ENCODE assay signal across 8 mouse cellular contexts in the genomic region with DNA sequence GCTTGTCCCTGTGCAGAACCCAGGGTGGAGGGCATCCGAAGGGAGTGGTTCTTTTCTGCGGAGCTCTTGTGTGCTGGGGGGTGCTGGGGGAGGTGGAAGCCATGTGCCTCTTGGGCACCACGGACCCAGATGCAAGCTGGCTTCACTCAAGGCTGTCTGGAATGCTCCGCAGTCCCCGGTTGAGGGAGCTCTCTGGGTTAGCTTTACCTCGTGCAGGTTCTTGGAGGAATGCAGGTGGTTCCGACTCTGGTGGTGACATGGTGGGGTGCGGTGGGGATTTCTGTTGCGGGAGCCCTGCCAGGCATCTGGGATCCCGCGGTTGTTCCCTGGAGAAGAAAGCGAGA. TPM values are rescaled to one million over a fixed set of nuclear protein-coding genes. Genes with fewer than 3 reads are reported as not detected.
DNase-seq lines count a peak whose midpoint lies in the region; ATAC-seq and TF ChIP-seq lines count a peak whose summit lies in the region.

No protein-coding gene starts in this region.

- H3K9me3 ChIP-seq in embryonic facial prominence, embryonic 15.5 days (replicated peaks), result no peaks in the 10 kb centered on the region
- H3K9me3 ChIP-seq in limb, embryonic 14.5 days (ENCODE audit: control insufficient read depth, low read length), result no peaks in the 10 kb centered on the region
- no peaks in the 10 kb centered on the region for H3K9me3 ChIP-seq in stomach, embryonic 16.5 days (replicated peaks; ENCODE audit: control insufficient read depth, low read length)

- H3K4me3 ChIP-seq in cerebellum, adult 2 months (replicated peaks; ENCODE audit: insufficient read depth, low read depth, low read length), result peak overlapping the region; percentile 77
- H3K4me3 ChIP-seq in liver, adult 2 months (ENCODE audit: insufficient read depth, low read depth, low read length), result peak overlapping the region; percentile 100
- peak overlapping the region; percentile 86 for H3K4me3 ChIP-seq in embryonic facial prominence, embryonic 15.5 days (replicated peaks)
- H3K4me3 ChIP-seq in limb, embryonic 14.5 days (replicated peaks; ENCODE audit: low read length), result peak overlapping the region; percentile 96
- H3K4me3 ChIP-seq in stomach, embryonic 16.5 days (replicated peaks; ENCODE audit: low read length), result peak overlapping the region; percentile 96

- peaks cover 15% of the 10 kb centered on the region for H3K4me1 ChIP-seq in cerebellum, adult 2 months (ENCODE audit: control insufficient read depth, insufficient read depth, low read length)
- peaks cover 14% of the 10 kb centered on the region for H3K4me1 ChIP-seq in liver, adult 2 months (ENCODE audit: control insufficient read depth, insufficient read depth, low read length)
- H3K4me1 ChIP-seq in embryonic facial prominence, embryonic 15.5 days, result peaks cover 38% of the 10 kb centered on the region
- H3K4me1 ChIP-seq in limb, embryonic 14.5 days (ENCODE audit: control insufficient read depth, insufficient read depth, low read length), result peaks cover 24% of the 10 kb centered on the region
- peaks cover 34% of the 10 kb centered on the region for H3K4me1 ChIP-seq in stomach, embryonic 16.5 days (ENCODE audit: control insufficient read depth, insufficient read depth, low read length)

- H3K27ac ChIP-seq in cerebellum, adult 2 months (ENCODE audit: insufficient read depth, low read length), result peak overlapping the region; percentile 55
- H3K27ac ChIP-seq in liver, adult 2 months (replicated peaks; ENCODE audit: insufficient read depth, low read depth, low read length), result no peak overlapping the region; the same call in 1 of the 2 replicates
- H3K27ac ChIP-seq in embryonic facial prominence, embryonic 15.5 days (replicated peaks), result peak overlapping the region; percentile 96
- 0 out of 2 replicates have a peak overlapping the region, but pooled peaks have one; percentile 86 for H3K27ac ChIP-seq in limb, embryonic 14.5 days (replicated peaks; ENCODE audit: low read depth, low read length)
- peak overlapping the region; percentile 98 for H3K27ac ChIP-seq in stomach, embryonic 16.5 days (ENCODE audit: low read length)

- H3K27me3 ChIP-seq in cerebellum, adult 2 months (ENCODE audit: control insufficient read depth, insufficient read depth, low read length), result no peaks in the 10 kb centered on the region
- no peaks in the 10 kb centered on the region for H3K27me3 ChIP-seq in liver, adult 2 months (ENCODE audit: control insufficient read depth, insufficient read depth, low read length)
- H3K27me3 ChIP-seq in embryonic facial prominence, embryonic 15.5 days, result no peaks in the 10 kb centered on the region
- no peaks in the 10 kb centered on the region for H3K27me3 ChIP-seq in limb, embryonic 14.5 days (ENCODE audit: control insufficient read depth, insufficient read depth, low read length)
- H3K27me3 ChIP-seq in stomach, embryonic 16.5 days (ENCODE audit: control insufficient read depth, insufficient read depth, low read length), result no peaks in the 10 kb centered on the region

- peak overlapping the region; percentile 64 for H3K4me2 ChIP-seq in embryonic facial prominence, embryonic 15.5 days (replicated peaks)
- peak overlapping the region; percentile 82 for H3K4me2 ChIP-seq in limb, embryonic 14.5 days (replicated peaks; ENCODE audit: low read depth, low read length, severe bottlenecking)
- peak overlapping the region; percentile 96 for H3K4me2 ChIP-seq in stomach, embryonic 16.5 days (ENCODE audit: low read depth, low read length)

- H3K79me2 ChIP-seq in liver, adult 2 months (ENCODE audit: control insufficient read depth, insufficient read depth, low read length), result peaks cover 15% of the 10 kb centered on the region; the same call in 1 of the 2 replicates

- DNase-seq in cerebellum, adult 2 months, result peak in 1 of 2 experiments; percentile 56
- DNase-seq in cerebellum, adult 11 months, result no peak
- DNase-seq in liver, adult 2 months (ENCODE audit: extremely low read depth, low read depth, low spot score), result no peak
- DNase-seq in liver, result no peak
- DNase-seq in limb, embryonic 14.5 days (ENCODE audit: low spot score), result no peak
- no peak for DNase-seq in ovary, adult 18-20 months (ENCODE audit: low spot score)

- ATAC-seq in embryonic facial prominence, embryonic 15.5 days (ENCODE audit: insufficient number of reproducible peaks, low FRiP score, low TSS enrichment, low read depth), result no peak
- peak; percentile 5; the same call in 1 of the 2 replicates for ATAC-seq in limb, embryonic 14.5 days (ENCODE audit: low FRiP score, low read depth)
- ATAC-seq in stomach, embryonic 16.5 days (ENCODE audit: insufficient read depth, low FRiP score), result peak; percentile 8; the same call in 1 of the 2 replicates

- no peak for TF ChIP-seq POLR2A in cerebellum, adult 2 months (IDR thresholded peaks at IDR 0.05; ENCODE audit: borderline replicate concordance, insufficient read depth, low read length)
- TF ChIP-seq POLR2A in liver, adult 2 months (IDR thresholded peaks at IDR 0.05; ENCODE audit: extremely low read depth, insufficient read depth, low read length), result no peak
- TF ChIP-seq POLR2A in limb, embryonic 14.5 days (IDR thresholded peaks at IDR 0.05; ENCODE audit: borderline replicate concordance, extremely low read depth, insufficient read depth, insufficient read length), result no peak

- peaks cover 17% of the 10 kb centered on the region for H3K36me3 ChIP-seq in liver, adult 2 months (ENCODE audit: control insufficient read depth, insufficient read depth, low read length)
- peaks cover 30% of the 10 kb centered on the region for H3K36me3 ChIP-seq in embryonic facial prominence, embryonic 15.5 days
- peaks cover 49% of the 10 kb centered on the region for H3K36me3 ChIP-seq in limb, embryonic 14.5 days (ENCODE audit: control insufficient read depth, insufficient read depth, low read length)
- H3K36me3 ChIP-seq in stomach, embryonic 16.5 days (ENCODE audit: control insufficient read depth, insufficient read depth, low read length), result peaks cover 22% of the 10 kb centered on the region

- 1% methylated on average over 12 of the region's 12 CpGs for WGBS in cerebellum, adult 2 months
- 5% methylated on average over 12 of the region's 12 CpGs for WGBS in liver, adult 2 months
- under 1% methylated on average over 12 of the region's 12 CpGs for WGBS in embryonic facial prominence, embryonic 15.5 days
- WGBS in limb, embryonic 14.5 days, result 2% methylated on average over 12 of the region's 12 CpGs
- WGBS in stomach, embryonic 16.5 days, result 1% methylated on average over 12 of the region's 12 CpGs

- peak overlapping the region; percentile 88 for H3K9ac ChIP-seq in liver, adult 2 months (ENCODE audit: low read depth, low read length)
- H3K9ac ChIP-seq in embryonic facial prominence, embryonic 15.5 days, result peak overlapping the region; percentile 82
- peak overlapping the region; percentile 88 for H3K9ac ChIP-seq in limb, embryonic 14.5 days (ENCODE audit: low read depth, low read length, severe bottlenecking)
- H3K9ac ChIP-seq in stomach, embryonic 16.5 days (ENCODE audit: low read length), result peak overlapping the region; percentile 95

- TF ChIP-seq CTCF in cerebellum, adult 2 months (IDR thresholded peaks at IDR 0.05; ENCODE audit: borderline replicate concordance, insufficient read depth, low read depth, low read length), result no peak
- no peak for TF ChIP-seq CTCF in liver, adult 2 months (IDR thresholded peaks at IDR 0.05; ENCODE audit: low read depth, low read length)

RNA-seq across cellular contexts. Expression of gene Chd4, which starts 1.5 kb away (rescaled TPM):
- 110 and 112 TPM in 2 replicates for polyA plus RNA-seq in cerebellum, adult 2 months (2012; rRNA removed)
- 30.0 and 30.5 TPM in 2 replicates for total RNA-seq in liver, adult 2 months (2014; rRNA removed)
- 14.0 and 14.4 TPM in 2 replicates for polyA plus RNA-seq in liver, adult 2 months (2012; rRNA removed)
- polyA plus RNA-seq in embryonic facial prominence, embryonic 15.5 days (2015; fragmentation: Nextera tagmentation; extraction: Ambion mirVana), result 70.8 and 77.0 TPM in 2 replicates
- polyA plus RNA-seq in limb, embryonic 14.5 days (2012; rRNA removed), result 75.0 and 89.7 TPM in 2 replicates
- polyA plus RNA-seq in limb, embryonic 14.5 days (2014; fragmentation: Nextera tagmentation; extraction: Ambion mirVana), result 78.6 and 81.8 TPM in 2 replicates
- 42.6 and 46.3 TPM in 2 replicates for polyA plus RNA-seq in stomach, embryonic 16.5 days (2015; fragmentation: Nextera tagmentation; extraction: Ambion mirVana)

RNA-seq across cellular contexts. Expression of gene Lpar5, which starts 29.6 kb away (rescaled TPM):
- polyA plus RNA-seq in cerebellum, adult 2 months (2012; rRNA removed), result 0.57 and 0.84 TPM in 2 replicates
- total RNA-seq in liver, adult 2 months (2014; rRNA removed), result 0.27 TPM in 1 of 2 replicates, not detected in the other
- 0.42 and 1.2 TPM in 2 replicates for polyA plus RNA-seq in liver, adult 2 months (2012; rRNA removed)
- polyA plus RNA-seq in embryonic facial prominence, embryonic 15.5 days (2015; fragmentation: Nextera tagmentation; extraction: Ambion mirVana), result 3.6 and 5.4 TPM in 2 replicates
- polyA plus RNA-seq in limb, embryonic 14.5 days (2012; rRNA removed), result 3.9 and 5.0 TPM in 2 replicates
- 2.5 and 4.0 TPM in 2 replicates for polyA plus RNA-seq in limb, embryonic 14.5 days (2014; fragmentation: Nextera tagmentation; extraction: Ambion mirVana)
- polyA plus RNA-seq in stomach, embryonic 16.5 days (2015; fragmentation: Nextera tagmentation; extraction: Ambion mirVana), result 9.5 and 13.6 TPM in 2 replicates

RNA-seq across cellular contexts. Expression of gene Nop2, which starts 34.4 kb away (rescaled TPM):
- polyA plus RNA-seq in cerebellum, adult 2 months (2012; rRNA removed), result 24.5 and 24.9 TPM in 2 replicates
- 8.2 and 9.7 TPM in 2 replicates for total RNA-seq in liver, adult 2 months (2014; rRNA removed)
- 7.7 and 11.0 TPM in 2 replicates for polyA plus RNA-seq in liver, adult 2 months (2012; rRNA removed)
- 57.5 and 58.3 TPM in 2 replicates for polyA plus RNA-seq in embryonic facial prominence, embryonic 15.5 days (2015; fragmentation: Nextera tagmentation; extraction: Ambion mirVana)
- polyA plus RNA-seq in limb, embryonic 14.5 days (2012; rRNA removed), result 43.7 and 48.5 TPM in 2 replicates
- polyA plus RNA-seq in limb, embryonic 14.5 days (2014; fragmentation: Nextera tagmentation; extraction: Ambion mirVana), result 54.2 TPM in 2 replicates
- 56.6 and 57.9 TPM in 2 replicates for polyA plus RNA-seq in stomach, embryonic 16.5 days (2015; fragmentation: Nextera tagmentation; extraction: Ambion mirVana)

RNA-seq across cellular contexts. Expression of gene Iffo1, which starts 47.7 kb away (rescaled TPM):
- polyA plus RNA-seq in cerebellum, adult 2 months (2012; rRNA removed), result 95.4 and 96.0 TPM in 2 replicates
- 2.5 and 2.6 TPM in 2 replicates for total RNA-seq in liver, adult 2 months (2014; rRNA removed)
- 7.5 and 9.9 TPM in 2 replicates for polyA plus RNA-seq in liver, adult 2 months (2012; rRNA removed)
- 30.3 and 37.6 TPM in 2 replicates for polyA plus RNA-seq in embryonic facial prominence, embryonic 15.5 days (2015; fragmentation: Nextera tagmentation; extraction: Ambion mirVana)
- 64.7 and 78.6 TPM in 2 replicates for polyA plus RNA-seq in limb, embryonic 14.5 days (2012; rRNA removed)
- 25.9 and 34.1 TPM in 2 replicates for polyA plus RNA-seq in limb, embryonic 14.5 days (2014; fragmentation: Nextera tagmentation; extraction: Ambion mirVana)
- polyA plus RNA-seq in stomach, embryonic 16.5 days (2015; fragmentation: Nextera tagmentation; extraction: Ambion mirVana), result 6.0 and 8.8 TPM in 2 replicates

RNA-seq across cellular contexts. Expression of gene Acrbp, which starts 47.8 kb away (rescaled TPM):
- 23.7 and 24.8 TPM in 2 replicates for polyA plus RNA-seq in cerebellum, adult 2 months (2012; rRNA removed)
- 3.2 and 4.1 TPM in 2 replicates for total RNA-seq in liver, adult 2 months (2014; rRNA removed)
- 6.6 and 7.8 TPM in 2 replicates for polyA plus RNA-seq in liver, adult 2 months (2012; rRNA removed)
- polyA plus RNA-seq in embryonic facial prominence, embryonic 15.5 days (2015; fragmentation: Nextera tagmentation; extraction: Ambion mirVana), result 12.5 and 18.4 TPM in 2 replicates
- 28.9 and 31.3 TPM in 2 replicates for polyA plus RNA-seq in limb, embryonic 14.5 days (2012; rRNA removed)
- 9.4 and 13.9 TPM in 2 replicates for polyA plus RNA-seq in limb, embryonic 14.5 days (2014; fragmentation: Nextera tagmentation; extraction: Ambion mirVana)
- polyA plus RNA-seq in stomach, embryonic 16.5 days (2015; fragmentation: Nextera tagmentation; extraction: Ambion mirVana), result 10.6 and 12.9 TPM in 2 replicates
